Mouse (Mus musculus): ENCODE measurements around the gene Cpt1c. TPM values are rescaled to one million over a fixed set of nuclear protein-coding genes. Genes with fewer than 3 reads are reported as not detected.
"Not testable (repeated sequence)": the region's sequence is repeated elsewhere in the genome, so short reads cannot be mapped to it uniquely, and the experiment has no call there.

Gene Cpt1c
- not detected in 2 replicates for polyA plus RNA-seq (2012; ENCODE audit: insufficient read depth, insufficient read length, low replicate concordance, missing spikeins)

GRCm38 (mm10) chr7:44974383-44975116, at the start of gene Cpt1c:
Cpt1c (minus strand) TSS chr7:44974851.
- Histone ChIP-seq H3K4me1 (ENCODE audit: control insufficient read depth, insufficient read depth, low read length) (peaks cover 32% of the 10 kb centered on the region), H3K4me3 (ENCODE audit: insufficient read depth, low read depth, low read length) (peak within 1 kb of the TSS; percentile 70), H3K27ac (ENCODE audit: insufficient read depth, low read depth, low read length) (peak within 1 kb of the TSS; percentile 93)
- under 1% methylated on average over 22 of the region's 22 CpGs for WGBS
- no peak for TF ChIP-seq CTCF (IDR thresholded peaks at IDR 0.05; ENCODE audit: insufficient read depth, low read depth, low read length)
- peak; percentile 76 for TF ChIP-seq POLR2A (IDR thresholded peaks at IDR 0.05; ENCODE audit: insufficient read depth, low read depth, low read length)

GRCm38 (mm10) chr7:45023711-45024110, 49.1 kb upstream of the Cpt1c start:
- 78% methylated on average over 5 of the region's 5 CpGs for WGBS
- H3K27ac ChIP-seq (ENCODE audit: insufficient read depth, low read depth, low read length); H3K4me3 ChIP-seq (ENCODE audit: insufficient read depth, low read depth, low read length); H3K4me1 ChIP-seq (ENCODE audit: control insufficient read depth, insufficient read depth, low read length): not testable (repeated sequence)

GRCm38 (mm10) chr7:45020225-45020624, 45.6 kb upstream of the Cpt1c start:
- TF ChIP-seq POLR2A (IDR thresholded peaks at IDR 0.05; ENCODE audit: insufficient read depth, low read depth, low read length): no peak
- TF ChIP-seq CTCF (IDR thresholded peaks at IDR 0.05; ENCODE audit: insufficient read depth, low read depth, low read length): no peak
- Histone ChIP-seq H3K27ac (ENCODE audit: insufficient read depth, low read depth, low read length) (no peak overlapping the region), H3K4me1 (ENCODE audit: control insufficient read depth, insufficient read depth, low read length) (peaks cover 8% of the 10 kb centered on the region; the same call in 1 of the 2 replicates), H3K4me3 (ENCODE audit: insufficient read depth, low read depth, low read length) (no peak overlapping the region)
- 81% methylated on average over 9 of the region's 9 CpGs for WGBS

GRCm38 (mm10) chr7:45019031-45019571, 44.5 kb upstream of the Cpt1c start:
- peaks cover 8% of the 10 kb centered on the region; the same call in 1 of the 2 replicates for H3K4me1 ChIP-seq (ENCODE audit: control insufficient read depth, insufficient read depth, low read length)
- no peak overlapping the region for H3K27ac ChIP-seq (ENCODE audit: insufficient read depth, low read depth, low read length)
- no peak for TF ChIP-seq CTCF (IDR thresholded peaks at IDR 0.05; ENCODE audit: insufficient read depth, low read depth, low read length)
- no peak for TF ChIP-seq POLR2A (IDR thresholded peaks at IDR 0.05; ENCODE audit: insufficient read depth, low read depth, low read length)
- 48% methylated on average over 8 of the region's 8 CpGs for WGBS
- peak overlapping the region; percentile 5; the same call in 1 of the 2 replicates for H3K4me3 ChIP-seq (ENCODE audit: insufficient read depth, low read depth, low read length)

GRCm38 (mm10) chr7:45017242-45018061, 42.8 kb upstream of the Cpt1c start, which contains the start of gene Rras:
Rras (plus strand) TSS chr7:45017961.
- Histone ChIP-seq H3K4me1 (ENCODE audit: control insufficient read depth, insufficient read depth, low read length) (peaks cover 12% of the 10 kb centered on the region), H3K4me3 (ENCODE audit: insufficient read depth, low read depth, low read length) (peak within 1 kb of the TSS; percentile 45), H3K27ac (ENCODE audit: insufficient read depth, low read depth, low read length) (no peak within 1 kb of the TSS)
- TF ChIP-seq CTCF (IDR thresholded peaks at IDR 0.05; ENCODE audit: insufficient read depth, low read depth, low read length): no peak
- no peak for TF ChIP-seq POLR2A (IDR thresholded peaks at IDR 0.05; ENCODE audit: insufficient read depth, low read depth, low read length)
- under 1% methylated on average over 36 of the region's 36 CpGs for WGBS

- 5% methylated on average over 4 of the region's 4 CpGs for WGBS
- H3K27ac ChIP-seq (ENCODE audit: insufficient read depth, low read depth, low read length): no peak overlapping the region
- TF ChIP-seq CTCF (IDR thresholded peaks at IDR 0.05; ENCODE audit: insufficient read depth, low read depth, low read length) (no peak), POLR2A (IDR thresholded peaks at IDR 0.05; ENCODE audit: insufficient read depth, low read depth, low read length) (no peak)
- H3K4me1 ChIP-seq (ENCODE audit: control insufficient read depth, insufficient read depth, low read length): peaks cover 14% of the 10 kb centered on the region
- H3K4me3 ChIP-seq (ENCODE audit: insufficient read depth, low read depth, low read length): peak overlapping the region; percentile 45
Observed at GRCm38 (mm10) chr7:45016761-45017160, 42.1 kb upstream of the Cpt1c start.

- 1% methylated on average over 69 of the region's 69 CpGs for WGBS
- peak within 1 kb of the TSS; percentile 77 for H3K4me3 ChIP-seq (ENCODE audit: insufficient read depth, low read depth, low read length)
- no peak for TF ChIP-seq CTCF (IDR thresholded peaks at IDR 0.05; ENCODE audit: insufficient read depth, low read depth, low read length)
- peak; percentile 25; the same call in 1 of the 2 replicates for TF ChIP-seq POLR2A (IDR thresholded peaks at IDR 0.05; ENCODE audit: insufficient read depth, low read depth, low read length)
- H3K27ac ChIP-seq (ENCODE audit: insufficient read depth, low read depth, low read length): 0 out of 2 replicates have a peak within 1 kb of the TSS, but pooled peaks have one; percentile 35
- H3K4me1 ChIP-seq (ENCODE audit: control insufficient read depth, insufficient read depth, low read length): peaks cover 14% of the 10 kb centered on the region
Observed at GRCm38 (mm10) chr7:45015957-45016612, 41.4 kb upstream of the Cpt1c start, which contains the start of gene Scaf1. Scaf1 (minus strand) TSS chr7:45016363.

GRCm38 (mm10) chr7:45015344-45015956, 40.8 kb upstream of the Cpt1c start:
- Histone ChIP-seq H3K4me3 (ENCODE audit: insufficient read depth, low read depth, low read length) (peak overlapping the region; percentile 77), H3K27ac (ENCODE audit: insufficient read depth, low read depth, low read length) (0 out of 2 replicates have a peak overlapping the region, but pooled peaks have one; percentile 35), H3K4me1 (ENCODE audit: control insufficient read depth, insufficient read depth, low read length) (peaks cover 14% of the 10 kb centered on the region)
- WGBS: under 1% methylated on average over 20 of the region's 20 CpGs
- no peak for TF ChIP-seq CTCF (IDR thresholded peaks at IDR 0.05; ENCODE audit: insufficient read depth, low read depth, low read length)
- no peak for TF ChIP-seq POLR2A (IDR thresholded peaks at IDR 0.05; ENCODE audit: insufficient read depth, low read depth, low read length)
